Mouse (Mus musculus) testis, adult 2 months (tissue): ENCODE data around the gene Bsn. TPM values are rescaled to one million over a fixed set of nuclear protein-coding genes. Genes with fewer than 3 reads are reported as not detected.
"Not testable (repeated sequence)": the region's sequence is repeated elsewhere in the genome, so short reads cannot be mapped to it uniquely, and the experiment has no call there.

Experiments
- H3K27ac ChIP-seq: fragments of 200-500 bp; 2 replicates; pipeline ENCODE4 v1.5.1; 2012; ENCODE audit warnings: low read depth, low read length; ENCODE audit not compliant: control insufficient read depth, insufficient read depth
- H3K27me3 ChIP-seq: fragments of 200-500 bp; 2 replicates; pipeline ENCODE4 v1.6.1; 2012; ENCODE audit warnings: mild to moderate bottlenecking, low read length, moderate library complexity; ENCODE audit not compliant: control insufficient read depth, insufficient read depth
- H3K36me3 ChIP-seq: fragments of 200-500 bp; 2 replicates; pipeline ENCODE4 v1.6.1; 2012; ENCODE audit warnings: mild to moderate bottlenecking, low read length; ENCODE audit not compliant: control insufficient read depth, insufficient read depth
- H3K4me1 ChIP-seq: fragments of 200-500 bp; 2 replicates; pipeline ENCODE4 v1.6.1; 2012; ENCODE audit warnings: low read length; ENCODE audit not compliant: control insufficient read depth, insufficient read depth
- H3K4me3 ChIP-seq: fragments of 200-500 bp; 2 replicates; pipeline ENCODE4 v1.5.1; 2012; ENCODE audit warnings: low read depth, mild to moderate bottlenecking, low read length, moderate library complexity, mixed read lengths; ENCODE audit not compliant: control insufficient read depth
- CTCF ChIP-seq: fragments of 200-500 bp; IDR thresholded peaks from 2 replicates; pipeline ENCODE4 v1.5.1; 2012; ENCODE audit warnings: low read depth, mild to moderate bottlenecking, inconsistent platforms, low read length, moderate library complexity; ENCODE audit not compliant: control insufficient read depth, insufficient read depth, insufficient replicate concordance
- POLR2A ChIP-seq: fragments of 200-500 bp; IDR thresholded peaks from 2 replicates; pipeline ENCODE4 v1.6.1; 2012; ENCODE audit warnings: low read depth, mild to moderate bottlenecking, inconsistent platforms, low read length, moderate library complexity; ENCODE audit not compliant: control insufficient read depth
- polyA plus RNA-seq: library from polyadenylated mRNA; depleted of rRNA; stranded (reverse); fragments of >200 nt; gene quantifications from 2 replicates; pipeline ENCODE4 v1.2.3, GENCODE M21; 2012

Gene Bsn
- polyA plus RNA-seq, 1 experiment = 1.2 TPM

GRCm38 (mm10) chr9:108196920-108197677 is 6.9 kb upstream of the Bsn start:
- H3K27ac ChIP-seq = no peak overlapping the region
- no peaks in the 10 kb centered on the region for H3K36me3 ChIP-seq
- H3K4me1 ChIP-seq = peaks cover 19% of the 10 kb centered on the region
- H3K4me3 ChIP-seq = no peak overlapping the region
- H3K27me3 ChIP-seq = no peaks in the 10 kb centered on the region
- no peak for TF ChIP-seq POLR2A
- no peak for TF ChIP-seq CTCF

- not testable (repeated sequence) for H3K36me3 ChIP-seq, H3K27ac ChIP-seq, H3K4me3 ChIP-seq, H3K27me3 ChIP-seq
- H3K4me1 ChIP-seq = peaks cover 16% of the 10 kb centered on the region
These were observed 6.0 kb upstream of the Bsn start for GRCm38 (mm10) chr9:108196222-108196621.

- no peaks in the 10 kb centered on the region for H3K27me3 ChIP-seq
- H3K27ac ChIP-seq = peak overlapping the region; percentile 45
- peak overlapping the region; percentile 91 for H3K4me3 ChIP-seq
- H3K36me3 ChIP-seq = no peaks in the 10 kb centered on the region
- no peak for TF ChIP-seq POLR2A
- no peak for TF ChIP-seq CTCF
- H3K4me1 ChIP-seq = peaks cover 4% of the 10 kb centered on the region
These were observed 747 bp downstream of the Bsn start for GRCm38 (mm10) chr9:108189488-108189786.

- Histone ChIP-seq H3K4me3 (peak overlapping the region; percentile 91), H3K36me3 (no peaks in the 10 kb centered on the region), H3K27me3 (no peaks in the 10 kb centered on the region), H3K27ac (peak overlapping the region; percentile 45; the same call in 1 of the 2 replicates), H3K4me1 (peaks cover 7% of the 10 kb centered on the region)
- TF ChIP-seq CTCF (no peak), POLR2A (no peak)
These were observed 1.2 kb downstream of the Bsn start for GRCm38 (mm10) chr9:108189023-108189422.

- no peak overlapping the region for H3K27ac ChIP-seq
- H3K4me3 ChIP-seq = peak overlapping the region; percentile 91
- no peaks in the 10 kb centered on the region for H3K27me3 ChIP-seq
- H3K36me3 ChIP-seq = no peaks in the 10 kb centered on the region
- peaks cover 11% of the 10 kb centered on the region for H3K4me1 ChIP-seq
- TF ChIP-seq CTCF (no peak), POLR2A (no peak)
These were observed 1.7 kb downstream of the Bsn start for GRCm38 (mm10) chr9:108188511-108188910.

- Histone ChIP-seq H3K27ac (no peak overlapping the region), H3K4me3 (peak overlapping the region; percentile 21; the same call in 1 of the 2 replicates), H3K27me3 (no peaks in the 10 kb centered on the region), H3K36me3 (no peaks in the 10 kb centered on the region), H3K4me1 (peaks cover 17% of the 10 kb centered on the region)
- TF ChIP-seq CTCF (no peak), POLR2A (no peak)
These were observed 2.6 kb downstream of the Bsn start for GRCm38 (mm10) chr9:108187616-108188015.

GRCm38 (mm10) chr9:108185786-108186185 is 4.4 kb downstream of the Bsn start:
- H3K27me3 ChIP-seq = no peaks in the 10 kb centered on the region
- no peaks in the 10 kb centered on the region for H3K36me3 ChIP-seq
- peaks cover 17% of the 10 kb centered on the region for H3K4me1 ChIP-seq
- H3K27ac ChIP-seq = no peak overlapping the region
- TF ChIP-seq POLR2A (no peak), CTCF (no peak)
- H3K4me3 ChIP-seq = peak overlapping the region; percentile 31
